Mouse (Mus musculus): Measurements from ENCODE around the gene Scgb1c1.

- no peak for TF ChIP-seq GATA1 (IDR thresholded peaks at IDR 0.05; ENCODE audit: low read length)
- TF ChIP-seq TAL1 (IDR thresholded peaks at IDR 0.05; ENCODE audit: low read length) = no peak
These were observed 1.5 kb upstream of the Scgb1c1 start for GRCm38 (mm10) chr7:140843806-140844205.
